Mouse (Mus musculus) lung, postnatal 25 days (tissue): ENCODE results near the gene Tbce.
A peak's percentile ranks its signal among the peaks of the same experiment; 100 is the strongest.

ENCODE experiments used
- DNase-seq: peaks from one replicate; pipeline ENCODE4 v3.0.0; 2022; ENCODE audit warnings: low spot score

The Tbce gene

GRCm38 (mm10) chr13:13966172-13966571, 73.3 kb downstream of the Tbce start:
- no peak for DNase-seq

- no peak for DNase-seq
Observed at GRCm38 (mm10) chr13:13965388-13965964, 74.0 kb downstream of the Tbce start.

- no peak for DNase-seq
Observed at GRCm38 (mm10) chr13:13961046-13961445, 78.4 kb downstream of the Tbce start.

GRCm38 (mm10) chr13:13960211-13960610, 79.2 kb downstream of the Tbce start:
- DNase-seq: no peak

- no peak for DNase-seq
Observed at GRCm38 (mm10) chr13:13956686-13957085, 82.8 kb downstream of the Tbce start.

GRCm38 (mm10) chr13:13954931-13955330, 84.5 kb downstream of the Tbce start:
- DNase-seq: peak; percentile 36

GRCm38 (mm10) chr13:13953874-13954832, 85.3 kb downstream of the Tbce start, which contains the start of gene B3galnt2:
Gene B3galnt2, plus strand, starts transcription at chr13:13954469.
- DNase-seq: peak; percentile 99
